Mouse (Mus musculus): ENCODE data around the gene Gatad2b. TPM values are rescaled to one million over a fixed set of nuclear protein-coding genes. Genes with fewer than 3 reads are reported as not detected.

Gene Gatad2b
- polyA plus RNA-seq, 1 experiment = 33.3 TPM

- no peaks in the 10 kb centered on the region for H3K27me3 ChIP-seq (ENCODE audit: control insufficient read depth, insufficient read depth, low read length)
- WGBS = 86% methylated on average over 16 of the region's 16 CpGs
- peaks cover 22% of the 10 kb centered on the region for H3K4me1 ChIP-seq (ENCODE audit: control insufficient read depth, insufficient read depth, low read length)
- H3K27ac ChIP-seq (ENCODE audit: insufficient read depth, low read length) = no peak overlapping the region
- TF ChIP-seq POLR2A (IDR thresholded peaks at IDR 0.05; ENCODE audit: borderline replicate concordance, insufficient read depth, low read length) = no peak
- TF ChIP-seq CTCF (IDR thresholded peaks at IDR 0.05; ENCODE audit: borderline replicate concordance, insufficient read depth, low read depth, low read length) = no peak
- H3K4me3 ChIP-seq (replicated peaks; ENCODE audit: insufficient read depth, low read depth, low read length) = no peak overlapping the region
- DNase-seq = peak in 1 of 2 experiments; percentile 14
These were observed 24.0 kb upstream of the Gatad2b start for GRCm38 (mm10) chr3:90268971-90269370.

- no peak overlapping the region for H3K27ac ChIP-seq (ENCODE audit: insufficient read depth, low read length)
- DNase-seq = peak in 1 of 2 experiments; percentile 5
- WGBS = 91% methylated on average over 8 of the region's 8 CpGs
- H3K4me1 ChIP-seq (ENCODE audit: control insufficient read depth, insufficient read depth, low read length) = peaks cover 28% of the 10 kb centered on the region
- no peak overlapping the region for H3K4me3 ChIP-seq (replicated peaks; ENCODE audit: insufficient read depth, low read depth, low read length)
- TF ChIP-seq CTCF (IDR thresholded peaks at IDR 0.05; ENCODE audit: borderline replicate concordance, insufficient read depth, low read depth, low read length) (no peak), POLR2A (IDR thresholded peaks at IDR 0.05; ENCODE audit: borderline replicate concordance, insufficient read depth, low read length) (no peak)
- H3K27me3 ChIP-seq (ENCODE audit: control insufficient read depth, insufficient read depth, low read length) = no peaks in the 10 kb centered on the region
These were observed 22.2 kb upstream of the Gatad2b start for GRCm38 (mm10) chr3:90270784-90271183.

- TF ChIP-seq POLR2A (IDR thresholded peaks at IDR 0.05; ENCODE audit: borderline replicate concordance, insufficient read depth, low read length) (no peak), CTCF (IDR thresholded peaks at IDR 0.05; ENCODE audit: borderline replicate concordance, insufficient read depth, low read depth, low read length) (no peak)
- 71% methylated on average over 9 of the region's 9 CpGs for WGBS
These were observed 20.8 kb upstream of the Gatad2b start for GRCm38 (mm10) chr3:90272170-90272569.

GRCm38 (mm10) chr3:90273855-90274254 is 19.1 kb upstream of the Gatad2b start:
- DNase-seq = peak in 1 of 2 experiments; percentile 28
- H3K27me3 ChIP-seq (ENCODE audit: control insufficient read depth, insufficient read depth, low read length) = no peaks in the 10 kb centered on the region
- TF ChIP-seq POLR2A (IDR thresholded peaks at IDR 0.05; ENCODE audit: borderline replicate concordance, insufficient read depth, low read length) (no peak), CTCF (IDR thresholded peaks at IDR 0.05; ENCODE audit: borderline replicate concordance, insufficient read depth, low read depth, low read length) (no peak)
- no peak overlapping the region for H3K4me3 ChIP-seq (replicated peaks; ENCODE audit: insufficient read depth, low read depth, low read length)
- peaks cover 43% of the 10 kb centered on the region for H3K4me1 ChIP-seq (ENCODE audit: control insufficient read depth, insufficient read depth, low read length)
- H3K27ac ChIP-seq (ENCODE audit: insufficient read depth, low read length) = no peak overlapping the region
- WGBS = 92% methylated on average over 22 of the region's 22 CpGs

More at GRCm38 (mm10) chr3:90272170-90272569, 20.8 kb upstream of the Gatad2b start:
- H3K27me3 ChIP-seq (ENCODE audit: control insufficient read depth, insufficient read depth, low read length) = no peaks in the 10 kb centered on the region
- no peak overlapping the region for H3K27ac ChIP-seq (ENCODE audit: insufficient read depth, low read length)
- peaks cover 30% of the 10 kb centered on the region for H3K4me1 ChIP-seq (ENCODE audit: control insufficient read depth, insufficient read depth, low read length)
- no peak for DNase-seq
- H3K4me3 ChIP-seq (replicated peaks; ENCODE audit: insufficient read depth, low read depth, low read length) = no peak overlapping the region

- TF ChIP-seq POLR2A (IDR thresholded peaks at IDR 0.05; ENCODE audit: borderline replicate concordance, insufficient read depth, low read length) (no peak), CTCF (IDR thresholded peaks at IDR 0.05; ENCODE audit: borderline replicate concordance, insufficient read depth, low read depth, low read length) (no peak)
- DNase-seq = peak; percentile 80 to 89
- Histone ChIP-seq H3K27me3 (ENCODE audit: control insufficient read depth, insufficient read depth, low read length) (no peaks in the 10 kb centered on the region), H3K27ac (ENCODE audit: insufficient read depth, low read length) (peak overlapping the region; percentile 64; the same call in 1 of the 2 replicates), H3K4me1 (ENCODE audit: control insufficient read depth, insufficient read depth, low read length) (peaks cover 47% of the 10 kb centered on the region), H3K4me3 (replicated peaks; ENCODE audit: insufficient read depth, low read depth, low read length) (no peak overlapping the region)
- WGBS = 15% methylated on average over 11 of the region's 11 CpGs
These were observed 17.7 kb upstream of the Gatad2b start for GRCm38 (mm10) chr3:90275286-90275685.

GRCm38 (mm10) chr3:90276858-90277257 is 16.1 kb upstream of the Gatad2b start:
- H3K4me3 ChIP-seq (replicated peaks; ENCODE audit: insufficient read depth, low read depth, low read length) = no peak overlapping the region
- no peak for DNase-seq
- H3K27ac ChIP-seq (ENCODE audit: insufficient read depth, low read length) = peak overlapping the region; percentile 64
- 48% methylated on average over 16 of the region's 16 CpGs for WGBS
- TF ChIP-seq POLR2A (IDR thresholded peaks at IDR 0.05; ENCODE audit: borderline replicate concordance, insufficient read depth, low read length) (no peak), CTCF (IDR thresholded peaks at IDR 0.05; ENCODE audit: borderline replicate concordance, insufficient read depth, low read depth, low read length) (no peak)
- peaks cover 47% of the 10 kb centered on the region for H3K4me1 ChIP-seq (ENCODE audit: control insufficient read depth, insufficient read depth, low read length)
- H3K27me3 ChIP-seq (ENCODE audit: control insufficient read depth, insufficient read depth, low read length) = no peaks in the 10 kb centered on the region

- DNase-seq = peak; percentile 87 to 94
- H3K27ac ChIP-seq (ENCODE audit: insufficient read depth, low read length) = peak overlapping the region; percentile 72
- H3K4me1 ChIP-seq (ENCODE audit: control insufficient read depth, insufficient read depth, low read length) = peaks cover 39% of the 10 kb centered on the region
- WGBS = 9% methylated on average over 9 of the region's 9 CpGs
- no peaks in the 10 kb centered on the region for H3K27me3 ChIP-seq (ENCODE audit: control insufficient read depth, insufficient read depth, low read length)
- no peak for TF ChIP-seq POLR2A (IDR thresholded peaks at IDR 0.05; ENCODE audit: borderline replicate concordance, insufficient read depth, low read length)
- no peak for TF ChIP-seq CTCF (IDR thresholded peaks at IDR 0.05; ENCODE audit: borderline replicate concordance, insufficient read depth, low read depth, low read length)
- no peak overlapping the region for H3K4me3 ChIP-seq (replicated peaks; ENCODE audit: insufficient read depth, low read depth, low read length)
These were observed 15.2 kb upstream of the Gatad2b start for GRCm38 (mm10) chr3:90277793-90278192.

GRCm38 (mm10) chr3:90278211-90278610 is 14.8 kb upstream of the Gatad2b start:
- H3K27me3 ChIP-seq (ENCODE audit: control insufficient read depth, insufficient read depth, low read length) = no peaks in the 10 kb centered on the region
- no peak for DNase-seq
- WGBS = 41% methylated on average over 10 of the region's 10 CpGs
- H3K4me3 ChIP-seq (replicated peaks; ENCODE audit: insufficient read depth, low read depth, low read length) = no peak overlapping the region
- peak overlapping the region; percentile 72 for H3K27ac ChIP-seq (ENCODE audit: insufficient read depth, low read length)
- H3K4me1 ChIP-seq (ENCODE audit: control insufficient read depth, insufficient read depth, low read length) = peaks cover 38% of the 10 kb centered on the region
- TF ChIP-seq CTCF (IDR thresholded peaks at IDR 0.05; ENCODE audit: borderline replicate concordance, insufficient read depth, low read depth, low read length) = no peak
- TF ChIP-seq POLR2A (IDR thresholded peaks at IDR 0.05; ENCODE audit: borderline replicate concordance, insufficient read depth, low read length) = no peak
